Mouse (Mus musculus) liver, adult 2 months (tissue): ENCODE results near the gene Haus4.

ENCODE experiments used
- CTCF ChIP-seq: fragments of 200-500 bp; IDR thresholded peaks from 2 replicates; pipeline ENCODE4 v1.5.1; 2011; ENCODE audit warnings: low read depth, low read length, control low read depth
- POLR2A ChIP-seq: fragments of 200-500 bp; IDR thresholded peaks from 2 replicates; pipeline ENCODE4 v1.6.1; 2011; ENCODE audit warnings: low read length, control low read depth; ENCODE audit not compliant: insufficient read depth; ENCODE audit errors: extremely low read depth

DNA sequence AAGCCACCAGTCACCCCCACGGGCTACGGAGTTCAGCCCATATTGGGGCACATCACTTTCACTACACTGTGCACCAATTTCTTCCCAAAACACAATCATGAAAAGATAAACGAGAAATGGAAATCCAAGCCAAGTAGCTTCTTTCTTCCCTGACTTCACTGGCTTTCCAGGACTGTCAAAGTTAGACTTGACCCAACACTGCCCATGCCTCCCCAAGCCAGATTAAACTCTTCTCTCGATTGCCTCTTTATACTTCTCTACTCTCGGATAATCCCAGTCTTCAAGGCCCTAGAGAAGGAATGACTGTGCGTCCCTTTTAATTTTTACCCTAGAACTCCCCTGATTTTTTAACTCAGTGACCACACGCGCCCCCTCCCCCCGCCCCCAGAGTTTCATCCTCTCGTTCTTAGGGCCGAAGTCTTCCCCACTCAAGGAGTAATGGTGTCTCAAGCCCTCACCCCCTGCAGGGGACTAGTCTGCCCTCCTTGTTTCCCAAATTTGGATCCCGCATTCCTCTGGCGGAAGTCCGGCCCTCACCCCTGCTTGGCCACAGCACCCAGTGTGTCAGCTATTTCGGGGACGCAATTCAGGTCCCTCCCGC is 37.6 kb downstream of the Haus4 start:
- no peak for TF ChIP-seq POLR2A
- TF ChIP-seq CTCF: no peak
